Mouse (Mus musculus) C2C12 (cell line): ENCODE measurements around the gene Cdc14a. TPM values are rescaled to one million over a fixed set of nuclear protein-coding genes. Genes with fewer than 3 reads are reported as not detected.

ENCODE experiments used
- H3K27me3 ChIP-seq: one replicate; pipeline ENCODE4 v1.6.1; 2011; ENCODE audit not compliant: control insufficient read depth, insufficient read depth, insufficient read length
- H3K36me3 ChIP-seq: one replicate; pipeline ENCODE4 v1.6.1; 2011; ENCODE audit not compliant: control insufficient read depth, insufficient read depth
- H3K4me3 ChIP-seq: one replicate; pipeline ENCODE4 v1.5.1; 2011; ENCODE audit warnings: mild to moderate bottlenecking, control low read depth; ENCODE audit not compliant: poor library complexity, insufficient read depth, severe bottlenecking
- H3K79me2 ChIP-seq: one replicate; pipeline ENCODE4 v1.6.1; 2011; ENCODE audit not compliant: control insufficient read depth, insufficient read depth
- H3K79me3 ChIP-seq: one replicate; pipeline ENCODE4 v1.6.1; 2011; ENCODE audit warnings: low read depth, control low read depth
- H3ac ChIP-seq: one replicate; pipeline ENCODE3; 2011; ENCODE audit warnings: low read depth; ENCODE audit not compliant: control insufficient read depth, insufficient read length
- CEBPB ChIP-seq: IDR thresholded peaks from one replicate; pipeline ENCODE4 v1.6.1; 2011; ENCODE audit warnings: low read depth, mild to moderate bottlenecking, control low read depth, moderate library complexity
- CTCF ChIP-seq: IDR thresholded peaks from one replicate; pipeline ENCODE4 v1.5.1; 2011; ENCODE audit not compliant: control insufficient read depth, insufficient read depth, insufficient read length
- FOSL1 ChIP-seq: IDR thresholded peaks from one replicate; pipeline ENCODE4 v1.8.0; 2011; ENCODE audit warnings: mild to moderate bottlenecking, low read length; ENCODE audit not compliant: poor library complexity, insufficient read depth, severe bottlenecking
- MAX ChIP-seq: IDR thresholded peaks from one replicate; pipeline ENCODE4 v1.6.1; 2011; ENCODE audit warnings: mild to moderate bottlenecking, control low read depth
- MYOD1 ChIP-seq: IDR thresholded peaks from one replicate; pipeline ENCODE4 v1.6.1; 2011; ENCODE audit warnings: low read depth; ENCODE audit not compliant: control insufficient read depth, insufficient read length
- MYOG ChIP-seq: IDR thresholded peaks from one replicate; pipeline ENCODE4 v1.6.1; 2011; ENCODE audit not compliant: control insufficient read depth, insufficient read length; ENCODE audit errors: extremely low read depth
- USF1 ChIP-seq: IDR thresholded peaks from one replicate; pipeline ENCODE4 v1.6.1; 2011; ENCODE audit warnings: low read depth, mild to moderate bottlenecking, control low read depth, moderate library complexity
- polyA plus RNA-seq: library from polyadenylated mRNA; unstranded; fragments of >200 nt; fragmentation: generic; extraction: Trizol; gene quantifications from one replicate; pipeline ENCODE4 v1.2.1, GENCODE M21; 2012; ENCODE audit warnings: missing spikeins

Cdc14a gene
- polyA plus RNA-seq, 1 experiment, result 1.1 TPM

DNA sequence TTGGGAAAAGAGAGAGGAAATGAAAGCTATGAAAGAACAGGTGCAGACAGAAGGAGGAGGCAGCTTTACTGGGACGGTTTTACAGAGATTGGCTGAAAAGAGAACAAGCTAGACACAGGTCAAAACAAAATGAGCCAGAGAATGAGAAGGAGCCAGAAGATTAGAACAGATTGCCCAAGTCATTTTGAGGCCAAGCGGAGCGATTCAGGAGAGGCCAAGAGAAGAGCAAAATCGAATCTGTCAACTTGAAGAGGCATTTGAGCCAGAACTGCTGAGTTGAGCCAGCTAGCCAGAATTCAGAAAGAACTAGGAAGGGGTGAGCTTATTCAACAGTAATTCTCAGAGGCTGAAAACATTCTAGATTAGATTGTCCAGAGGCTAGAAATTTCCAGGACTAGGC, 88.8 kb downstream of the Cdc14a start:
- H3K4me3 ChIP-seq, result no peak overlapping the region
- TF ChIP-seq FOSL1, result no peak
- TF ChIP-seq CTCF, result no peak
- no peaks in the 10 kb centered on the region for H3K79me2 ChIP-seq
- no peaks in the 10 kb centered on the region for H3K36me3 ChIP-seq
- no peaks in the 10 kb centered on the region for H3K27me3 ChIP-seq
- H3ac ChIP-seq, result no peak overlapping the region
- H3K79me3 ChIP-seq, result no peaks in the 10 kb centered on the region

DNA sequence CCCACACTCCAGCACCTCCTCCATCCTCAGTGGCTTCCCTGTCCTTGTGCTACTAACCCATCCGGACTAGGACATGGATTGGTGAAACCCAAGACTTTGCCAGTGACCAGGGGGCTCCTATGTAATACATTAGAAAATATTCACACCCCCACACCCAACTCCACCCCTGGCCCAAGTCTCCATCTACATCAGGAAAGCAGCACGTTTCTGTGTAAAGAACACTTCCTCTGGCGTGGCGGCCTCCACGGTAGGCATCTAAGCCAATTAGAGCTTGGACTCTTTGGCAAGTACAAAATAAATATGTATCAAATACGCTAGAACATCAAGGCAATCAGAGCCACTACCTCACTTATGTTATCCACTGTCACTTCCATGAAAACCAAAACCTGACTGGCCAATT, 90.1 kb downstream of the Cdc14a start:
- no peaks in the 10 kb centered on the region for H3K79me3 ChIP-seq
- no peak for TF ChIP-seq CTCF
- TF ChIP-seq FOSL1, result no peak
- TF ChIP-seq MAX, result no peak
- TF ChIP-seq CEBPB, result no peak
- TF ChIP-seq MYOD1, result no peak
- no peak overlapping the region for H3ac ChIP-seq

DNA sequence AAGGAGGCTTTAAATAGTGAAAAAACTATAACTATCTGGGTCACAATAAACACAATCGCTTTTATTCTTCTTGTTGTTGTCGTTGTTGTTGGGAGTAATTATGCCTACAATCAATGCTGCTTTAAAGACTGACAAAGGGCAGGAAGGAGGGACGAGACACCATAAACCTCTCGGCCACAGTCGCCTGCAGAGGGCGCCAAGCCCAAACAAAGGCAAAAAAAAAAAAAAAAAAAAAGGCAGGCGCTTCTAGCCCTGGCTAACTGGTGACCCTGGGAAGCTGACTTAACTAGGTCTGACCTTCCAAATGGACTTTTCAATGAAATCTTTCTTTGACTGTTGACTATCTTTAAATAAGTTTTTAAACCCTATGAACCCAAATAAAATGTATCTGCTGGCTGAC, 90.6 kb downstream of the Cdc14a start:
- no peaks in the 10 kb centered on the region for H3K27me3 ChIP-seq
- no peak for TF ChIP-seq CTCF
- no peak for TF ChIP-seq USF1
- no peak for TF ChIP-seq MYOD1
- no peak for TF ChIP-seq CEBPB
- TF ChIP-seq MAX, result no peak
- no peak for TF ChIP-seq MYOG
- no peak for TF ChIP-seq FOSL1
- H3K79me3 ChIP-seq, result no peaks in the 10 kb centered on the region
- no peaks in the 10 kb centered on the region for H3K79me2 ChIP-seq
- H3K4me3 ChIP-seq, result no peak overlapping the region
- H3ac ChIP-seq, result no peak overlapping the region
- no peaks in the 10 kb centered on the region for H3K36me3 ChIP-seq

More for the DNA sequence above, 90.1 kb downstream of the Cdc14a start:
- Histone ChIP-seq H3K79me2 (no peaks in the 10 kb centered on the region), H3K27me3 (no peaks in the 10 kb centered on the region), H3K4me3 (no peak overlapping the region), H3K36me3 (no peaks in the 10 kb centered on the region)

DNA sequence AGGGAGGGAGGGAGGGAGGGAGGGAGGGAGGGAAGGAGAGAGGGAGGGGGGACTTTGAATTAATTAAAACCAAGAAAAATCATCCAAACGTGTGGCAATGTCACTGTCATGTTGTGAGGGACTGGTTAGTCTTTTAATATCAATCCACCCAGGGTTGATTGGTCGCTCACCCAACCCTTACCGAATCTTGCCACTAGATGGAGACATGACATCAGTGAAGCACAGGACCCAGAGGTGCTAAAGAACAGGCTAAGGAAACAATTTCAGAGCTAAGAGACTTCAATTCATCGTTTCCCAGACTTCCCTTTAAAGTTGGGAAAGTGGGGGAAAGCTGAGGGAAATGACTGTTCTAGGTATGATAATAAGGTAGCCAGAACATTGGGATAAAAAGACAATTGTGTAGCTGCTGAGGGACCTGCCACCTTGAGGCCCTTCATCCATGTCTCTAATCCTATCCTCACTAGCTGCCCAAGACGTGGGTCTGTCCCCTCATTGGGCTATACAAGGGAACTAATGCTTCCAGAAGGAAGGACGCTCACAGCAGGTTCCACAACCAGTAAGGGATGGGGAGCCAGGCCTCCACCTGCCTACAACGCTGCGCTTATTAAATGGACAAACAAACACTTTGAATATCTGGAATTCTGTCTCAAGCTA, 91.9 kb downstream of the Cdc14a start:
- no peak for TF ChIP-seq MYOD1
- peak; percentile 46 for TF ChIP-seq CTCF
- H3ac ChIP-seq, result no peak overlapping the region
- H3K27me3 ChIP-seq, result no peaks in the 10 kb centered on the region
- no peaks in the 10 kb centered on the region for H3K79me2 ChIP-seq
- no peak overlapping the region for H3K4me3 ChIP-seq
- no peaks in the 10 kb centered on the region for H3K36me3 ChIP-seq
- H3K79me3 ChIP-seq, result no peaks in the 10 kb centered on the region

DNA sequence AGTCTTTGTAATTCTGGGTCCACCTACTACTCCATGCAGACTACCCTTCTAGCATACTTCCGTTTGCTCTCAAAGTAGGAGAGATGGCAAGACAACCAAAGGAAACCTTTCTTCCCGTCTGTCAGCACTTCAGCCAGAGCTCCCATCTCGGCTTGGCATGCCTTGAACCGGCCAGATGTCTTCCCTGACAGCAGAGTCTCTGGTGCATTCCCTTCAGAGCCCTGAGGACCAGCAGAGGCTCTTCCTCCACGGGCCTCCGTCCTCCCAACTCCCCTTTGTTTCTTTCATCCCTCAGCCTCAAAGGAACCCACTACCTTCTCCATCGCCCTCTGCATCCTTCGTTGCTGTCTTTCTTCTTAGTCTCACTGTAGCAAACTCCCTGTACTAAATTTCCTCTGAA, 93.9 kb downstream of the Cdc14a start:
- Histone ChIP-seq H3K4me3 (no peak overlapping the region), H3K27me3 (no peaks in the 10 kb centered on the region), H3K36me3 (no peaks in the 10 kb centered on the region), H3ac (no peak overlapping the region), H3K79me2 (no peaks in the 10 kb centered on the region), H3K79me3 (no peaks in the 10 kb centered on the region)
- TF ChIP-seq MYOG, result no peak
- no peak for TF ChIP-seq USF1
- no peak for TF ChIP-seq MYOD1
- TF ChIP-seq CTCF, result no peak
- TF ChIP-seq CEBPB, result no peak
- no peak for TF ChIP-seq MAX
- no peak for TF ChIP-seq FOSL1

DNA sequence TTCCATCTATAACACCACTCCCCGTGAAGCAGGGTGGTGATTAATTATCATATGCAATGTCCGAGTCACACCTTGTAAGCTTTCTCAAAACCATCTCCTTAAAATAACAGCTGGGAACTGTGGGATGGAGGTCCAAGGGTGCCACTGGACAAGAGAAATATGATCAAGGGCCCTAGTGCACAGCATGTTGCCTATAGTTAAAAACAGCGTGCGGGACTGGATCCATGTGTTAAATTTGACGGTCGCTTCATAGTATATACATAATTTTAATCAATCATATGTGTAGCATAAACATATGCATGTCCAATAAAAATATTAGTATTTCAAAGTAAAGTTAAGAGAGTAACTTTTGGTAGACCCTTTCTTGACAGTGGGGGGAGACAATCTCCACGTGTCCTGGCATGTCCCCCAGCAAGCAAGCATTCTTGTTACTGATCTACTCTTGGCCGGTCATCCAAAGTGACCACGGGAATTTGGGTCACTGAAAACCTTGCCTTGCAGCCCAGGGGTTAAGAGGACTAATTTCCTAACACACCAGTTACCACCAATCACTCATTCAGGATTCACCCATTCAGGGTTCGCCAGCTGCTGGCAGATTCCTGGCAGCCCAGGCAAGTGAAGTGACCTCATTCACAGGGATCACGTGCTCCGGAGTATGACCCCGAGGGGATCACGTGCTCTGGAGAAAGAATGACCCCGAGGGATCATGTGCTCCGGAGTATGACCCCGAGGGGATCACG, 94.6 kb downstream of the Cdc14a start:
- Histone ChIP-seq H3K4me3 (no peak overlapping the region), H3K27me3 (no peaks in the 10 kb centered on the region), H3K79me3 (no peaks in the 10 kb centered on the region), H3K36me3 (no peaks in the 10 kb centered on the region), H3ac (no peak overlapping the region), H3K79me2 (no peaks in the 10 kb centered on the region)
- TF ChIP-seq USF1 (peak; percentile 35), CEBPB (no peak)

DNA sequence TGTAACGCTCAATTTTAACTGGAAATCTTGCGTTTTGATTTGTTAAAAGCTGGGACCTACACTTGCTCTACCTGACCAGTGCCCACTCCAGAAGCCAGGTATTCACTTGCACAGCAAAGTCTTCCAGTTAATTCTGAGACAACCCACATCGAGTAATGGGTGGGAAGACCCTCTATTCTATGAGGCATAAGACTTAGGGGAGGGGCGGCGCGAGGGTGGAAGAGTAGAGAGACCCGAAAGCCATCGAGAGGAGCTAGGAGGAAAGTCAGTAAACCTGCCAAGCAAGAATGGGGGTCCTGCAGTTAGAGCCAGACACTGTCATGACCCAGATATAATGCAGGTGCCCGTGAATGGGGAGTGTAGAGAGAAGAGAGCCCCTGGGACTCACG, 96.2 kb downstream of the Cdc14a start:
- Histone ChIP-seq H3K27me3 (no peaks in the 10 kb centered on the region), H3ac (no peak overlapping the region), H3K4me3 (no peak overlapping the region), H3K79me2 (no peaks in the 10 kb centered on the region), H3K79me3 (no peaks in the 10 kb centered on the region), H3K36me3 (no peaks in the 10 kb centered on the region)
- TF ChIP-seq MAX, result no peak
- TF ChIP-seq USF1, result no peak
- TF ChIP-seq FOSL1, result no peak
- TF ChIP-seq MYOG, result no peak
- no peak for TF ChIP-seq MYOD1
- TF ChIP-seq CEBPB, result no peak
- no peak for TF ChIP-seq CTCF
